Mouse (Mus musculus) E14TG2a.4 (cell line): ENCODE results near the gene Npas2.

Source experiments
- CTCF ChIP-seq: conservative IDR thresholded peaks from 2 replicates; pipeline ENCODE4 v1.5.1; 2014; ENCODE audit warnings: low read length
- NANOG ChIP-seq: IDR thresholded peaks from 2 replicates; pipeline ENCODE4 v1.6.1; 2014; ENCODE audit warnings: borderline replicate concordance, low read length, mixed read lengths
- POU5F1 ChIP-seq: IDR thresholded peaks from 2 replicates; pipeline ENCODE4 v1.6.1; 2014; ENCODE audit warnings: low read length, borderline replicate concordance

- TF ChIP-seq CTCF, result no peak
- no peak for TF ChIP-seq POU5F1
- no peak for TF ChIP-seq NANOG
Measured at GRCm38 (mm10) chr1:39260183-39260978, 66.8 kb downstream of the Npas2 start.
